Mouse (Mus musculus) thymus, postnatal 4 days (tissue): ENCODE results near the gene Mosmo.
A peak's percentile ranks its signal among the peaks of the same experiment; 100 is the strongest.
"Not testable (repeated sequence)": the region's sequence is repeated elsewhere in the genome, so short reads cannot be mapped to it uniquely, and the experiment has no call there.

Source experiments
- DNase-seq: peaks from one replicate; pipeline ENCODE4 v3.0.0; 2021

Mosmo gene

GRCm38 (mm10) chr7:120712071-120712470 lies 34.7 kb downstream of the Mosmo start:
- no peak for DNase-seq

DNA sequence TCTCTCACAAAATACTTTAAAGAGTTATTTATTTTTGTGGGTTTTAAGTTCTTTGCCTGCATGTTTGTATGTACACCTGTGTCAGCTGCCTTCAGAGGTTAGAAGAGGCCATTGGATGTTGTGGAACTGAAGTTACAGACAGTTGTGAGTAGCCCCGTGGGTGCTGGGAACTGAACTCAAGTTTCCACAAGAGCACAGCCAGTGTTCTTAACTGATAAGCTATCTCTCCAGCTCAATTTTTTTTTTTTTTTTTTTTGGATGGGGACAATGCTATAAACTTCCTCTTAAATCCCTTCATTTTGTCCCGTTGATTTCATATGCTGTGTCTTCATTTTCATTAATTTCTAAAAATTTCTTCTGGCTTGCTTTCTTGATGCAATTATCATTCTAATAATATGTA lies 35.8 kb downstream of the Mosmo start:
- no peak for DNase-seq

GRCm38 (mm10) chr7:120713951-120714350 lies 36.5 kb downstream of the Mosmo start:
- DNase-seq, result not testable (repeated sequence)

DNA sequence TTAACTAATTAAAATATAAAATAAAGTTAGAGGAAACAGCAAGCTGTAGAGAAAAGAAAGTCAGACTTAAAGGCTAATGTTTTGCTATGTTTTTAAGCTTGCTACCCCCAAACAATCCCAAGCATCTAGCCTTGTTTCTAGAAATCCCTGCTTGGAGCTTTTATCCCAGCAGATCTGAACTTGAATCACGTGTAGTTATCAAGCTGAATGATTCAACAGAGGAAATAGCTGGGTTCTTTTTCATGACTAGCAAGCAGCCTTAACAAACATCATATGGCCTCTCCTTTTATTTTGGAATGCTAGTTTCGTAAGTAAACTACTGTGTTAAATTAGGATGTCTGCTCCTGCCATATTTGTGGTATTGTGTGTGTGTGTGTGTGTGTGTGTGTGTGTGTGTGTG lies 39.8 kb downstream of the Mosmo start:
- no peak for DNase-seq

- DNase-seq, result no peak
Observed at GRCm38 (mm10) chr7:120721051-120721450, 43.6 kb downstream of the Mosmo start.

DNA sequence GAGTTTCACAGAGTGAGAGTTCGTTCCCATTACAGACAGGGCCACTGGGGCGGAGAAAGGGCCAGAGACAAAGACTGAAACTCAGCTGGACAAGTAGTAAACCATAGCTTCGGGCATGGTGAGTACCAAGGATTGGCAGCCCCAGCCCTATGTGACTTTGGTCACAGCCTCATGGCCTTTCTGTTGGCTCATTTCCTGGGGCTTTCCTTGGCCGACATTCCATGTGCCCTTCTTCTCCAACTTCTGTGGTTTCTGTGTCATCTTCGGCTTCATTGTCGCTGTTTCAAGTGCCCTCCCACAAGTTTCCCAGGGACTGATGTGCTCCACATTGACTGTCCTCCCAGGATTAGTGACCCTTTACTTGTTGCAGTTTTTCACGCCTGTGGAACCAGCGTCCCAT lies 44.0 kb downstream of the Mosmo start:
- no peak for DNase-seq

- no peak for DNase-seq
Observed at GRCm38 (mm10) chr7:120722063-120722462, 44.6 kb downstream of the Mosmo start.

DNA sequence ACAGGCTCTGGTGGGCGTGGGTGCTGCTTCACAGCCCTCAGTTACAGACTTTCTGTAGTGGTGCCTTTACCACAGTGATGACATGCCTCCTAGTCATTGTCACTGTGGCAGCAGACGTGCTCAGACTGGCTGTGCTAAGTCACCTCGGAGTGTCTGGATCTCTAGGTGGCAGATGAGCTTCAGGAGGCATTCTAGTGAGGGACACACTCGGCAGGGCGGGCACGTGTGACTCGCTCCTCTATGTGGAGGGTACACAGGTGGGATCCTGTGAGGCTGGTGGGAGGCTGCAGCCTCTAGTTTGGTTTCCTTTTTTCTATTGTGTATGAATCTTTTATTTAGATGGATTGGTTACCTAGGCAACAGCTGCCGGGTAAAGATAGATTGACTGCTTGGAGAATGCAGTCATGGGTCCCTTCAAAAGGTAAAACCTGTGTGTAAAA lies 45.4 kb downstream of the Mosmo start:
- no peak for DNase-seq

DNA sequence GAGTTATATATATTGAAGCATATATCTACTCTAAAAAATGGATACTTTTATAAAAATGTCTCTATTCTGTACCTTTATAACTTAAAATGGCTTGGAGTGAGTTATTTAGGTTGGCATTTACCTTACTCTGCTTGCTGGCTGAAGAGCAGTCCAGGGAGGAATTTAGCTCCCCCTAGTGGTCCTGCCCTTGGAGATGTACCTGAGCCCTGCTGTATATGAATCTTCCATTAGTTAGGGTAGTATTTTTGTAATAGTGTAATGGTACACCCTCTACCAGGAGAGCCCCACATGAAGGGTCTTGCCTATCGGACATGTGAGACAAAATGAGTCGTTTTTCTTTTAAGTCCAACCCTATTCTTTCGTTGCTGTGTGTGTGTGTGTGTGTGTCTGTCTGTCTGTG lies 50.2 kb downstream of the Mosmo start:
- peak; percentile 66 for DNase-seq

DNA sequence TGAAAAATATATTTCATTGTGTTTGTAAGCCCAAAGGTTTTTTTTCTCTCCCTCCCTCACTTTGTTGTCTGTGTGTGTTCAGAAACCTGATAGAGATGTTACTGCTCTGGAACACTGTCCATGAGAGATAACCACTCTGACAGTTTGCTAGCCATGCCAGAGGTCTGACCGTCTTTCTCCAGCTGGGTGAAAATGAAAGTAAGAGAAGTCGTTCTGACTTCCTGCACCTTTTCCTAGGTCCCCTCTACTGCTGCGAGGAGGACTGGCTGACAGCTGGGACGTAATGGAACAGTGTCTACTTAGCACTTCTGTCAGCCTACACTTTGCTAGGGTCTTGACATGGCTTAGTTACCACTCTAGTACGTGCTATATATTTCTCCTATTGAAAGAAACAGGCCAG lies 52.2 kb downstream of the Mosmo start:
- DNase-seq, result no peak

- no peak for DNase-seq
Observed at GRCm38 (mm10) chr7:120732906-120733305, 55.5 kb downstream of the Mosmo start.

- DNase-seq, result no peak
Observed at GRCm38 (mm10) chr7:120739018-120739417, 61.6 kb downstream of the Mosmo start, which contains the start of gene Vwa3a. TSS of gene Vwa3a (plus strand) at chr7:120739318.

DNA sequence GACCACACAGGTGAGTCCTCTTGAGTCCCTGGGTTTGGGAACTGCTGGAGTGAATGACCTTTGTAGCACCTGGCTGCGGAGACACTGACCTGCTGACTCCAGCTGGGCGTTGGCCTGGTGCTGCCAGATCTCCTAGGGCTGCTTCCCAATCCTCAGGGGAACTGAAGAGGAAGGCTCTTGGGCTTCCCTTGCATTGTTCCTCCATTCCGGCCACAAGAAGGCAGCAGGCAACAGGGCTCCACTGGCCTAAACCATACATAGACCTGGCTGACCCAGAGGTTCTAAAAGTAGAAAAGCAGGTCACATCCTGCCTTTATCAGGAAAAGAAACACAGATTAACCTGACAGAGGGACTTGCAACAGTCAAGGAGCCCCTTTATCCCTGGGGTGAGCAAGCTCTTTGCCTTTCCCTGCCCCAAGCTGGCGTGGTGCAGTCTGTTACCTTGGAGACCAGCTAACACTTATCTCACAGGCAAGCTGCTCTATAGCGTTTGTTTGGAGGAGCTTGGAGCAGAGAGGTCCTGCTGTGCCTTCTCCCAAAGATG lies 62.2 kb downstream of the Mosmo start:
- no peak for DNase-seq

DNA sequence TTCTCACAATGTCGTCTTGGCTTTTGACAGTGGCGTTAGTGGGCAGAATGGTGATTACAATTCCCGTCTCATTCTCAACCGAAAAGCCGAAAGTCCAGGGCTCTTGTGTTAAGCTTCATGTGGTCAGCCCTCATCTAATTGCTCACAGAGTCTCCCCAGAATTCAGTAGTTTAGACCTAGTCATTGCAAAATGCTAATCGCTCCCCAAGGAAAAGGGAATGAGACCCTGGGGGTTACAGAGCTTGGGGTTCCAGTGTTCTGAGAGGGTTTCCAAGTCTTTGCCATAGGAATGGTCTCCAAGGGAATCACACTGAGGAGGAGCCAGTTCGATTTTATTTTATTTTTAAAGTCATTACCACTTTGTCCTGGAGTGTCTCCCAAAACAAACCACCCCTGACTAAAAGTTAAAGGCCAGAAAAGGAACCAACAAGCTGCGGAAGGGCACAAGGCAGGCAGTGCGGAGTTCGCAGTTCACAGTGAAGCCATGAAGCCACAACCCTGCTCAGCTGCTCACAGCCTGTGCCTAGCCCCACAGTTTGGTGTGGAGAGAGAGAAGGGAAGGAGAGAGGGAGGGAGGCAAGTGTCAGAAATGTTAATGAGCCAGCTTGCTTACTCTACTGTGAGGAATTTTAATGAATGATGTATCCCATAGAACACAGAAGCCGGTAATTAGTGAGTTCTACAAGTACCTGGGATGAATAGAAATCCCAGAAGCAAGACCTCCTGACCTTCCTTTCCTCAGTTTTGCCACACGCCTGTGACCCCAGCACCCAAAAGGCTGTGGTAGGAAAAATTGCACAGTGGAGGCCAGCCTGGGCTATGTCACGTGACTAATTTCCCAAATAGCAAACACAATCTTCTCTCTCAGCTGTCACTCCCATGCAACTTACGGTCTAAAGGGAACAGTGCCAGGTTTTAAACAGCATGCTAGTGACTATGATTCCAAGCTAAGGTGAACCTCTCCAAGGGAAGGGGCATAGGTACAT lies 66.2 kb downstream of the Mosmo start:
- DNase-seq, result no peak

DNA sequence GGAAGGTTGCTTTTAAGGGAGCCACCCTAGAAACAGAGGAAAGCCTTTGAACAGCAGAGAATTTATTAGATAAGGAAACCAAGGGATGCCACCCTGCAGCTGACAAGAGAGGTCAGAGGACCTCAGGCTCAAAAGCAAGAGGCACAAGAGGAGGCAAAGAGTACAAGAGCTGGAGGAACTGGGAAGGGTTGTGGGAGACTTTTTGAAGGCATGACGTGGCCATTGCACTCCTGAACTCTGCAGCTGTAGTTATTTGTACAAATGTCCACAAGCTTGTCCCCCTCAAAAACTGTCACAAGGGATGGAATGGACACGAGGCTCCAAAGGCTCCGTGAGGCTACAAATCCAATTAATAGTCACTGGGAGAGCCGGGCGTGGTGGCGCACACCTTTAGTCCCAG lies 67.2 kb downstream of the Mosmo start:
- DNase-seq, result no peak

- DNase-seq, result no peak
Observed at GRCm38 (mm10) chr7:120746029-120746428, 68.6 kb downstream of the Mosmo start.

GRCm38 (mm10) chr7:120746821-120747220 lies 69.4 kb downstream of the Mosmo start:
- DNase-seq, result no peak

- DNase-seq, result no peak
Observed at GRCm38 (mm10) chr7:120748478-120748877, 71.1 kb downstream of the Mosmo start.

GRCm38 (mm10) chr7:120751330-120751729 lies 73.9 kb downstream of the Mosmo start:
- DNase-seq, result no peak

GRCm38 (mm10) chr7:120751906-120752305 lies 74.5 kb downstream of the Mosmo start:
- no peak for DNase-seq

DNA sequence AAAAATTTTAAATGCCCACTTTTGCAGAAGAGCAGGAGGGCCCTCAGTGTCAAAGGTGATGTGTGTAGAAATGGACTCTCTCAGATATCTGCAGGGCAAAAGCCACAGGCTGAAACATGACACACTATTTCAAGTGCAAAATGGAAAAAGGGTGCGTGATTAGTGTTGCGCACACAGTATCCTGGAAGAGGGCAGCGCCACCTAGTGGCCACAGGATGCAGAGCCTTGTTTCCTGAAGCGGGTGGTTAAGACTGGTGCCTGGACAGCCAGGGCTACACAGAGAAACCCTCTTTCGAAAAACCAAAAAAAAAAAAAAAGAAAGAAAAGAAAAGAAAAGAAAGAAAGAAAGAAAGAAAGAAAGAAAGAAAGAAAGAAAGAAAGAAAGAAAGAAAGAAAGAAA lies 77.3 kb downstream of the Mosmo start:
- DNase-seq, result peak; percentile 91

GRCm38 (mm10) chr7:120767369-120767768 lies 90.0 kb downstream of the Mosmo start:
- DNase-seq, result no peak

GRCm38 (mm10) chr7:120771389-120771788 lies 94.0 kb downstream of the Mosmo start:
- DNase-seq, result no peak

DNA sequence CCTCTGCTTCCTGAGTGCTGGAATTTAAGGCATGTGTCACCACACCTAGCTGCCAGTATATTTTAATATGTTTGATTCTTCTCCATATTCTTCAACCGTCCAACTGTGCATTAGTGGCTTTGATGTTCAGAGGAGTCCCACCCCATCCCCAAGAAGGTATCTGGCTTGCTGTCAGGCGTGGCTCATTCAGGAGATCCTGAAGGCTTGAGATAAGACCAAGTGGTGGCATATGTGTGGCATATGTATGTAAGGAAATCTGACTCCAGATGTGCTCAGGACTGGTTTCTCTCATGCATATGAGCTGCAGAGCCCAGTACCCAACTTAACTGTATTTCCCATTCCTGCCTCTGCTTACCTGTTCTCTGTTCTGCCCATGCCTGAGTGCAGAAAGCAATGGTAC lies 100.6 kb downstream of the Mosmo start:
- DNase-seq, result no peak
